Mouse (Mus musculus) testis, adult 2 months (tissue): ENCODE data around the gene Cant1. TPM values are rescaled to one million over a fixed set of nuclear protein-coding genes. Genes with fewer than 3 reads are reported as not detected.

Experiments
- H3K27ac ChIP-seq: fragments of 200-500 bp; 2 replicates; pipeline ENCODE4 v1.5.1; 2012; ENCODE audit warnings: low read depth, low read length; ENCODE audit not compliant: control insufficient read depth, insufficient read depth
- H3K27me3 ChIP-seq: fragments of 200-500 bp; 2 replicates; pipeline ENCODE4 v1.6.1; 2012; ENCODE audit warnings: mild to moderate bottlenecking, low read length, moderate library complexity; ENCODE audit not compliant: control insufficient read depth, insufficient read depth
- H3K36me3 ChIP-seq: fragments of 200-500 bp; 2 replicates; pipeline ENCODE4 v1.6.1; 2012; ENCODE audit warnings: mild to moderate bottlenecking, low read length; ENCODE audit not compliant: control insufficient read depth, insufficient read depth
- H3K4me1 ChIP-seq: fragments of 200-500 bp; 2 replicates; pipeline ENCODE4 v1.6.1; 2012; ENCODE audit warnings: low read length; ENCODE audit not compliant: control insufficient read depth, insufficient read depth
- H3K4me3 ChIP-seq: fragments of 200-500 bp; 2 replicates; pipeline ENCODE4 v1.5.1; 2012; ENCODE audit warnings: low read depth, mild to moderate bottlenecking, low read length, moderate library complexity, mixed read lengths; ENCODE audit not compliant: control insufficient read depth
- CTCF ChIP-seq: fragments of 200-500 bp; IDR thresholded peaks from 2 replicates; pipeline ENCODE4 v1.5.1; 2012; ENCODE audit warnings: low read depth, mild to moderate bottlenecking, inconsistent platforms, low read length, moderate library complexity; ENCODE audit not compliant: control insufficient read depth, insufficient read depth, insufficient replicate concordance
- POLR2A ChIP-seq: fragments of 200-500 bp; IDR thresholded peaks from 2 replicates; pipeline ENCODE4 v1.6.1; 2012; ENCODE audit warnings: low read depth, mild to moderate bottlenecking, inconsistent platforms, low read length, moderate library complexity; ENCODE audit not compliant: control insufficient read depth
- polyA plus RNA-seq: library from polyadenylated mRNA; depleted of rRNA; stranded (reverse); fragments of >200 nt; gene quantifications from 2 replicates; pipeline ENCODE4 v1.2.3, GENCODE M21; 2012

The Cant1 gene
- polyA plus RNA-seq, 1 experiment: 37.8 TPM

GRCm38 (mm10) chr11:118405311-118405710, 13.6 kb downstream of the Cant1 start:
- Histone ChIP-seq H3K27ac (no peak overlapping the region), H3K36me3 (no peaks in the 10 kb centered on the region; the same call in 1 of the 2 replicates), H3K4me1 (no peaks in the 10 kb centered on the region), H3K4me3 (no peak overlapping the region), H3K27me3 (no peaks in the 10 kb centered on the region)
- TF ChIP-seq CTCF (no peak), POLR2A (no peak)

GRCm38 (mm10) chr11:118403951-118404899, 14.7 kb downstream of the Cant1 start:
- Histone ChIP-seq H3K27me3 (no peaks in the 10 kb centered on the region), H3K27ac (no peak overlapping the region), H3K4me1 (no peaks in the 10 kb centered on the region), H3K36me3 (no peaks in the 10 kb centered on the region; the same call in 1 of the 2 replicates), H3K4me3 (no peak overlapping the region)
- TF ChIP-seq POLR2A (no peak), CTCF (no peak)

- no peak for TF ChIP-seq POLR2A
- no peak for TF ChIP-seq CTCF
- Histone ChIP-seq H3K27ac (no peak overlapping the region), H3K36me3 (no peaks in the 10 kb centered on the region; the same call in 1 of the 2 replicates), H3K4me3 (no peak overlapping the region), H3K27me3 (no peaks in the 10 kb centered on the region), H3K4me1 (no peaks in the 10 kb centered on the region)
Measured at GRCm38 (mm10) chr11:118403183-118403582, 15.7 kb downstream of the Cant1 start.

GRCm38 (mm10) chr11:118401760-118402280, 17.1 kb downstream of the Cant1 start, which contains the start of gene Lgals3bp:
Gene Lgals3bp, minus strand, starts transcription at chr11:118402092.
- TF ChIP-seq CTCF (no peak), POLR2A (peak; percentile 10)
- Histone ChIP-seq H3K27me3 (no peaks in the 10 kb centered on the region), H3K4me1 (no peaks in the 10 kb centered on the region), H3K4me3 (no peak within 1 kb of the TSS), H3K36me3 (no peaks in the 10 kb centered on the region; the same call in 1 of the 2 replicates), H3K27ac (peak within 1 kb of the TSS; percentile 41; the same call in 1 of the 2 replicates)

GRCm38 (mm10) chr11:118401195-118401594, 17.7 kb downstream of the Cant1 start:
- no peaks in the 10 kb centered on the region for H3K27me3 ChIP-seq
- no peak overlapping the region for H3K27ac ChIP-seq
- H3K36me3 ChIP-seq: no peaks in the 10 kb centered on the region
- no peak overlapping the region for H3K4me3 ChIP-seq
- no peaks in the 10 kb centered on the region for H3K4me1 ChIP-seq
- no peak for TF ChIP-seq CTCF
- TF ChIP-seq POLR2A: no peak

- no peaks in the 10 kb centered on the region for H3K27me3 ChIP-seq
- TF ChIP-seq POLR2A (no peak), CTCF (no peak)
- H3K4me1 ChIP-seq: no peaks in the 10 kb centered on the region
- H3K4me3 ChIP-seq: no peak overlapping the region
- H3K36me3 ChIP-seq: no peaks in the 10 kb centered on the region
- H3K27ac ChIP-seq: no peak overlapping the region
Measured at GRCm38 (mm10) chr11:118400566-118400936, 18.3 kb downstream of the Cant1 start.

- no peak overlapping the region for H3K27ac ChIP-seq
- H3K4me1 ChIP-seq: no peaks in the 10 kb centered on the region
- no peaks in the 10 kb centered on the region for H3K27me3 ChIP-seq
- no peak overlapping the region for H3K4me3 ChIP-seq
- no peaks in the 10 kb centered on the region for H3K36me3 ChIP-seq
- TF ChIP-seq POLR2A (no peak), CTCF (no peak)
Measured at GRCm38 (mm10) chr11:118399891-118400565, 18.9 kb downstream of the Cant1 start.
